Mouse (Mus musculus) midbrain, embryonic 13.5 days (tissue): Measurements from ENCODE around the gene Dhrs7b. TPM values are rescaled to one million over a fixed set of nuclear protein-coding genes. Genes with fewer than 3 reads are reported as not detected.
"Not testable (repeated sequence)": the region's sequence is repeated elsewhere in the genome, so short reads cannot be mapped to it uniquely, and the experiment has no call there.

Source experiments
- ATAC-seq: fragments of 200-750 bp; cut with Nextera tagmentation; 2 replicates; pipeline ENCODE4 v1.8.0; 2017; ENCODE audit warnings: mild to moderate bottlenecking, moderate TSS enrichment, moderate library complexity
- H3K27ac ChIP-seq: fragments of 300-500 bp; sonication (generic); 2 replicates; pipeline ENCODE4 v1.5.1; 2015; ENCODE audit warnings: inconsistent platforms, mild to moderate bottlenecking, moderate library complexity
- H3K27me3 ChIP-seq: fragments of 300-500 bp; sonication (generic); 2 replicates; pipeline ENCODE4 v1.6.1; 2015; ENCODE audit warnings: mild to moderate bottlenecking, inconsistent platforms
- H3K36me3 ChIP-seq: fragments of 300-500 bp; sonication (generic); 2 replicates; pipeline ENCODE4 v1.6.1; 2015; ENCODE audit warnings: mild to moderate bottlenecking, inconsistent platforms
- H3K4me1 ChIP-seq: fragments of 300-500 bp; sonication (generic); replicated peaks from 2 replicates; pipeline ENCODE4 v1.6.1; 2015; ENCODE audit warnings: inconsistent platforms
- H3K4me2 ChIP-seq: fragments of 300-500 bp; sonication (generic); replicated peaks from 2 replicates; pipeline ENCODE4 v1.6.1; 2015; ENCODE audit warnings: moderate library complexity, mild to moderate bottlenecking, inconsistent platforms
- H3K4me3 ChIP-seq: fragments of 300-500 bp; sonication (generic); replicated peaks from 2 replicates; pipeline ENCODE4 v1.5.1; 2015; ENCODE audit warnings: mild to moderate bottlenecking, inconsistent platforms
- H3K9ac ChIP-seq: fragments of 300-500 bp; sonication (generic); replicated peaks from 2 replicates; pipeline ENCODE4 v1.6.1; 2015; ENCODE audit warnings: mild to moderate bottlenecking, inconsistent platforms
- H3K9me3 ChIP-seq: fragments of 300-500 bp; sonication (generic); 2 replicates; pipeline ENCODE4 v1.6.1; 2016; ENCODE audit warnings: mild to moderate bottlenecking, inconsistent platforms
- WGBS: fragments of 180-500 bp; shearing (Covaris S2); methylation state at CpG from one replicate; pipeline ENCODE4 v1.1.7; 2015; 5-methylcytosine and 5-hydroxymethylcytosine counted together
- polyA plus RNA-seq: library from polyadenylated mRNA; unstranded; fragments of >200 nt; fragmentation: Nextera tagmentation; extraction: Ambion mirVana; gene quantifications from 2 replicates; pipeline ENCODE4 v1.2.1, GENCODE M21; 2015

Dhrs7b gene
- polyA plus RNA-seq, 1 experiment from 2014 or later = 28.2 TPM

GRCm38 (mm10) chr11:60878675-60879294 lies 48.4 kb downstream of the Dhrs7b start, which contains the start of gene Tmem11:
Gene Tmem11 (minus strand): TSS chr11:60879272.
- Histone ChIP-seq H3K4me3 (peak within 1 kb of the TSS; percentile 76), H3K4me2 (peak within 1 kb of the TSS; percentile 69), H3K27ac (peak within 1 kb of the TSS; percentile 86), H3K9ac (peak within 1 kb of the TSS; percentile 84), H3K9me3 (no peaks in the 10 kb centered on the region), H3K27me3 (no peaks in the 10 kb centered on the region), H3K4me1 (peaks cover 49% of the 10 kb centered on the region), H3K36me3 (0 out of 2 replicates have a peak, but pooled peaks cover 2% of the 10 kb centered on the region)
- ATAC-seq = peak; percentile 100
- under 1% methylated on average over 62 of the region's 62 CpGs for WGBS

- H3K36me3 ChIP-seq = 0 out of 2 replicates have a peak, but pooled peaks cover 2% of the 10 kb centered on the region
- peak overlapping the region; percentile 69 for H3K4me2 ChIP-seq
- under 1% methylated on average over 11 of the region's 11 CpGs for WGBS
- peak overlapping the region; percentile 69 for H3K9ac ChIP-seq
- no peak for ATAC-seq
- no peaks in the 10 kb centered on the region for H3K27me3 ChIP-seq
- H3K4me1 ChIP-seq = peaks cover 43% of the 10 kb centered on the region
- peak overlapping the region; percentile 76 for H3K4me3 ChIP-seq
- peak overlapping the region; percentile 86 for H3K27ac ChIP-seq
- H3K9me3 ChIP-seq = no peaks in the 10 kb centered on the region
These were observed 49.0 kb downstream of the Dhrs7b start for GRCm38 (mm10) chr11:60879423-60879822.

- Histone ChIP-seq H3K9me3 (no peaks in the 10 kb centered on the region), H3K27ac (no peak overlapping the region), H3K27me3 (no peaks in the 10 kb centered on the region)
These were observed 50.1 kb downstream of the Dhrs7b start for GRCm38 (mm10) chr11:60880559-60880958.

GRCm38 (mm10) chr11:60882386-60882785 lies 52.0 kb downstream of the Dhrs7b start:
- 83% methylated on average over 3 of the region's 3 CpGs for WGBS
- ATAC-seq = no peak

More at GRCm38 (mm10) chr11:60880559-60880958, 50.1 kb downstream of the Dhrs7b start:
- Histone ChIP-seq H3K4me3 (no peak overlapping the region; the same call in 1 of the 2 replicates), H3K4me1 (peaks cover 32% of the 10 kb centered on the region), H3K36me3 (no peaks in the 10 kb centered on the region), H3K9ac (no peak overlapping the region), H3K4me2 (no peak overlapping the region)
- no peak for ATAC-seq
- 88% methylated on average over 4 of the region's 4 CpGs for WGBS

GRCm38 (mm10) chr11:60886986-60887385 lies 56.6 kb downstream of the Dhrs7b start:
- not testable (repeated sequence) for H3K4me2 ChIP-seq, H3K36me3 ChIP-seq, H3K9ac ChIP-seq, ATAC-seq, H3K27ac ChIP-seq, H3K27me3 ChIP-seq, H3K9me3 ChIP-seq, H3K4me3 ChIP-seq, H3K4me1 ChIP-seq
- 78% methylated on average over 3 of the region's 3 CpGs for WGBS

More at GRCm38 (mm10) chr11:60882386-60882785, 52.0 kb downstream of the Dhrs7b start:
- Histone ChIP-seq H3K27me3 (no peaks in the 10 kb centered on the region), H3K4me1 (peaks cover 14% of the 10 kb centered on the region), H3K4me2 (no peak overlapping the region), H3K9me3 (no peaks in the 10 kb centered on the region), H3K9ac (no peak overlapping the region), H3K27ac (no peak overlapping the region), H3K36me3 (no peaks in the 10 kb centered on the region), H3K4me3 (no peak overlapping the region)

- Histone ChIP-seq H3K4me2 (no peak overlapping the region), H3K4me1 (no peaks in the 10 kb centered on the region), H3K27me3 (no peaks in the 10 kb centered on the region), H3K27ac (no peak overlapping the region), H3K9me3 (no peaks in the 10 kb centered on the region), H3K9ac (no peak overlapping the region), H3K36me3 (no peaks in the 10 kb centered on the region), H3K4me3 (no peak overlapping the region)
- ATAC-seq = no peak
- WGBS = 78% methylated on average over 2 of the region's 2 CpGs
These were observed 59.4 kb downstream of the Dhrs7b start for GRCm38 (mm10) chr11:60889861-60890260.

GRCm38 (mm10) chr11:60890286-60890685 lies 59.9 kb downstream of the Dhrs7b start:
- no peaks in the 10 kb centered on the region for H3K9me3 ChIP-seq
- H3K36me3 ChIP-seq = no peaks in the 10 kb centered on the region
- WGBS = 75% methylated on average over 6 of the region's 6 CpGs
- H3K4me1 ChIP-seq = no peaks in the 10 kb centered on the region
- ATAC-seq = no peak
- no peak overlapping the region for H3K4me2 ChIP-seq
- H3K27me3 ChIP-seq = no peaks in the 10 kb centered on the region
- H3K27ac ChIP-seq = no peak overlapping the region
- H3K4me3 ChIP-seq = no peak overlapping the region
- H3K9ac ChIP-seq = no peak overlapping the region

- no peaks in the 10 kb centered on the region for H3K9me3 ChIP-seq
- no peak overlapping the region for H3K27ac ChIP-seq
- no peak for ATAC-seq
- H3K36me3 ChIP-seq = no peaks in the 10 kb centered on the region
- no peaks in the 10 kb centered on the region for H3K4me1 ChIP-seq
- H3K27me3 ChIP-seq = no peaks in the 10 kb centered on the region
- no peak overlapping the region for H3K4me3 ChIP-seq
- no peak overlapping the region for H3K9ac ChIP-seq
- WGBS = 62% methylated on average over 3 of the region's 3 CpGs
- H3K4me2 ChIP-seq = no peak overlapping the region
These were observed 60.3 kb downstream of the Dhrs7b start for GRCm38 (mm10) chr11:60890744-60891143.

GRCm38 (mm10) chr11:60895915-60896314 lies 65.5 kb downstream of the Dhrs7b start:
- Histone ChIP-seq H3K9ac (no peak overlapping the region), H3K27me3 (no peaks in the 10 kb centered on the region)

GRCm38 (mm10) chr11:60902001-60902400 lies 71.6 kb downstream of the Dhrs7b start:
- H3K9ac ChIP-seq = no peak overlapping the region
- no peaks in the 10 kb centered on the region for H3K27me3 ChIP-seq
- H3K9me3 ChIP-seq = no peaks in the 10 kb centered on the region
- no peaks in the 10 kb centered on the region for H3K4me1 ChIP-seq
- no peak for ATAC-seq
- H3K4me3 ChIP-seq = no peak overlapping the region
- no peak overlapping the region for H3K27ac ChIP-seq
- H3K4me2 ChIP-seq = no peak overlapping the region
- peaks cover 41% of the 10 kb centered on the region for H3K36me3 ChIP-seq
- 88% methylated on average over 7 of the region's 7 CpGs for WGBS

More at GRCm38 (mm10) chr11:60895915-60896314, 65.5 kb downstream of the Dhrs7b start:
- Histone ChIP-seq H3K4me2 (no peak overlapping the region), H3K4me1 (no peaks in the 10 kb centered on the region), H3K9me3 (no peaks in the 10 kb centered on the region), H3K27ac (no peak overlapping the region), H3K4me3 (no peak overlapping the region), H3K36me3 (no peaks in the 10 kb centered on the region)
- WGBS = 34% methylated on average over 4 of the region's 4 CpGs
- ATAC-seq = no peak

GRCm38 (mm10) chr11:60902486-60902885 lies 72.1 kb downstream of the Dhrs7b start:
- Histone ChIP-seq H3K36me3 (peaks cover 41% of the 10 kb centered on the region), H3K4me2 (no peak overlapping the region), H3K9me3 (no peaks in the 10 kb centered on the region), H3K27me3 (no peaks in the 10 kb centered on the region), H3K4me1 (no peaks in the 10 kb centered on the region), H3K9ac (no peak overlapping the region), H3K4me3 (no peak overlapping the region), H3K27ac (no peak overlapping the region)
- 85% methylated on average over 4 of the region's 4 CpGs for WGBS
- no peak for ATAC-seq

- WGBS = 87% methylated on average over 6 of the region's 6 CpGs
- Histone ChIP-seq H3K27me3 (no peaks in the 10 kb centered on the region), H3K4me1 (no peaks in the 10 kb centered on the region), H3K4me2 (no peak overlapping the region), H3K9ac (no peak overlapping the region), H3K9me3 (no peaks in the 10 kb centered on the region), H3K27ac (no peak overlapping the region), H3K36me3 (peaks cover 41% of the 10 kb centered on the region), H3K4me3 (no peak overlapping the region)
- ATAC-seq = no peak
These were observed 73.2 kb downstream of the Dhrs7b start for GRCm38 (mm10) chr11:60903661-60904061.
